Comparison of ENCODE assay signal across 8 mouse cellular contexts in the genomic region with DNA sequence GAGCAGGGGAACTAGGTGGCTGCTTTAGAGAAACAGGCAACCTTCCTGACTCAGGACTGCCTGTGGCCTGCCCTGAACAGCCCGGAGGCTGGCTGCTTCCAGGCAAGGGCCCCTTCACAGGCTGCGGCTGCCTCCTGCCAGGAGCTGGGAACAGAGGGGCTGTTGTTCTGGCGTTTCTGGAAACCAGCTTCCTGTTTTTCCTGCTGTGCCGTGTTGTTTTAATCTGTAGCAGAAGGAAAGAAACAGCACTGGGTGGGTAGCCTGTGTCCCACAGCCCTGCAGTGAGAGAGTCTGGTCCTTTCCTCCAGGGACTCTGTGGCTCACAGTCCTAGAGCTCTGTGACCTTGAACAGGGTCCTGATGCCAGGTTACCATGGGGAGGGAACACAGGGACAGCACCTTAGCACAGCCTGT. TPM values are rescaled to one million over a fixed set of nuclear protein-coding genes. Genes with fewer than 3 reads are reported as not detected.
A peak's percentile ranks its signal among the peaks of the same experiment; 100 is the strongest.
DNase-seq lines count a peak whose midpoint lies in the region; ATAC-seq and TF ChIP-seq lines count a peak whose summit lies in the region.

No protein-coding gene starts in this region.

- peak; percentile 55 for DNase-seq in lung, embryonic 14.5 days
- no peak for DNase-seq in lung, postnatal 25 days (ENCODE audit: low spot score)
- peak; percentile 31 for DNase-seq in cerebellum, adult 9-11 months
- DNase-seq in heart, adult 9 months (ENCODE audit: low spot score in 2 of 2): peak; percentile 48 to 68
- DNase-seq in gastrocnemius, postnatal 14 days: no peak

- H3K36me3 ChIP-seq in lung, embryonic 14.5 days (ENCODE audit: insufficient read depth): no peaks in the 10 kb centered on the region
- no peaks in the 10 kb centered on the region for H3K36me3 ChIP-seq in kidney, embryonic 16.5 days (ENCODE audit: insufficient read depth, low read length)
- H3K36me3 ChIP-seq in midbrain, embryonic 16.5 days (ENCODE audit: control insufficient read depth, insufficient read depth, low read length): no peaks in the 10 kb centered on the region

- peak overlapping the region; percentile 86 for H3K27ac ChIP-seq in lung, embryonic 14.5 days (ENCODE audit: low read depth)
- peak overlapping the region; percentile 92 for H3K27ac ChIP-seq in kidney, embryonic 16.5 days (ENCODE audit: low read length)
- H3K27ac ChIP-seq in midbrain, embryonic 16.5 days (ENCODE audit: low read length): peak overlapping the region; percentile 75

- ATAC-seq in lung, embryonic 14.5 days (ENCODE audit: insufficient read depth): peak; percentile 27; the same call in 1 of the 2 replicates
- peak; percentile 49; the same call in 1 of the 2 replicates for ATAC-seq in kidney, embryonic 16.5 days (ENCODE audit: low FRiP score, low TSS enrichment)
- ATAC-seq in midbrain, embryonic 16.5 days: peak; percentile 73
- no peak for ATAC-seq in activated CD4-positive, CD25-positive, alpha-beta regulatory T cell, adult 4 months

- H3K4me2 ChIP-seq in lung, embryonic 14.5 days: 0 out of 2 replicates have a peak overlapping the region, but pooled peaks have one; percentile 15
- H3K4me2 ChIP-seq in kidney, embryonic 16.5 days (replicated peaks; ENCODE audit: low read depth, low read length): no peak overlapping the region
- no peak overlapping the region for H3K4me2 ChIP-seq in midbrain, embryonic 16.5 days (ENCODE audit: low read length)

- no peaks in the 10 kb centered on the region for H3K27me3 ChIP-seq in lung, embryonic 14.5 days (ENCODE audit: insufficient read depth, low read length)
- no peaks in the 10 kb centered on the region for H3K27me3 ChIP-seq in kidney, embryonic 16.5 days (ENCODE audit: insufficient read depth, low read length)
- no peaks in the 10 kb centered on the region for H3K27me3 ChIP-seq in midbrain, embryonic 16.5 days (ENCODE audit: control insufficient read depth, insufficient read depth, low read depth, low read length)

- no peak overlapping the region for H3K4me3 ChIP-seq in lung, embryonic 14.5 days (ENCODE audit: low read depth, low read length)
- H3K4me3 ChIP-seq in kidney, embryonic 16.5 days (ENCODE audit: low read length): no peak overlapping the region
- H3K4me3 ChIP-seq in midbrain, embryonic 16.5 days (ENCODE audit: low read depth, low read length): no peak overlapping the region

- whole genome bisulfite sequencing in lung, embryonic 14.5 days: 8% methylated on average over 4 of the region's 4 CpGs
- 9% methylated on average over 4 of the region's 4 CpGs for WGBS in kidney, embryonic 16.5 days
- WGBS in midbrain, embryonic 16.5 days: 9% methylated on average over 4 of the region's 4 CpGs

- H3K4me1 ChIP-seq in lung, embryonic 14.5 days (ENCODE audit: insufficient read depth): peaks cover 27% of the 10 kb centered on the region
- H3K4me1 ChIP-seq in kidney, embryonic 16.5 days (ENCODE audit: insufficient read depth, low read length): peaks cover 64% of the 10 kb centered on the region
- H3K4me1 ChIP-seq in midbrain, embryonic 16.5 days (ENCODE audit: control insufficient read depth, insufficient read depth, low read length): peaks cover 15% of the 10 kb centered on the region; the same call in 1 of the 2 replicates

- intact Hi-C loops in gastrocnemius, postnatal 14 days (cut with DNase I; ENCODE audit: low total_unique reads): no loop called here

- no peaks in the 10 kb centered on the region for H3K9me3 ChIP-seq in lung, embryonic 14.5 days (ENCODE audit: low read depth, low read length)
- no peaks in the 10 kb centered on the region for H3K9me3 ChIP-seq in kidney, embryonic 16.5 days (ENCODE audit: low read length)
- no peaks in the 10 kb centered on the region for H3K9me3 ChIP-seq in midbrain, embryonic 16.5 days (replicated peaks; ENCODE audit: control insufficient read depth, low read length, poor library complexity, severe bottlenecking)

- H3K9ac ChIP-seq in lung, embryonic 14.5 days: peak overlapping the region; percentile 23; the same call in 1 of the 2 replicates
- H3K9ac ChIP-seq in kidney, embryonic 16.5 days (replicated peaks; ENCODE audit: low read length): peak overlapping the region; percentile 59
- H3K9ac ChIP-seq in midbrain, embryonic 16.5 days (ENCODE audit: low read depth, low read length): 0 out of 2 replicates have a peak overlapping the region, but pooled peaks have one; percentile 20

- TF ChIP-seq CTCF in lung, embryonic 14.5 days (IDR thresholded peaks at IDR 0.05; ENCODE audit: low read depth): no peak

RNA-seq across cellular contexts. Expression of a gene that starts 54.2 kb away (rescaled TPM):
- 20.1 and 22.9 TPM in 2 replicates for polyA plus RNA-seq in lung, embryonic 14.5 days (2014; fragmentation: Nextera tagmentation; extraction: Ambion mirVana)
- polyA plus RNA-seq in kidney, embryonic 16.5 days (2015; fragmentation: Nextera tagmentation; extraction: Ambion mirVana): 27.5 and 30.7 TPM in 2 replicates
- polyA plus RNA-seq in midbrain, embryonic 16.5 days (2015; fragmentation: Nextera tagmentation; extraction: Ambion mirVana): 8.8 and 10.9 TPM in 2 replicates
- 1 to 10 TPM; 1.0 to 1.2 TPM for polyA plus RNA-seq in activated CD4-positive, CD25-positive, alpha-beta regulatory T cell, adult 4 months (2017; shearing (Covaris generic))
- total RNA-seq in gastrocnemius, postnatal 14 days (2021): 10 to 100 TPM in 1 of 2 experiments, 1 to 10 TPM in 1; 8.2 to 10.0 TPM

Comparison
In these comparisons a context has a peak if more than half of its experiments do, and no peak if none do; other contexts are left out.
1. DNase-seq: peak in lung, embryonic 14.5 days (single experiment), cerebellum, adult 9-11 months (single experiment) and heart, adult 9 months (2 of 2); none in lung, postnatal 25 days (single experiment) and gastrocnemius, postnatal 14 days (single experiment).
2. Peak in every context shown above with its lines, with median percentiles within 50 percentile points of each other: H3K27ac ChIP-seq and H3K9ac ChIP-seq.